Mouse (Mus musculus) embryonic facial prominence, embryonic 10.5 days (tissue): ENCODE results near the gene Gbp2b. TPM values are rescaled to one million over a fixed set of nuclear protein-coding genes. Genes with fewer than 3 reads are reported as not detected.
"Not testable (repeated sequence)": the region's sequence is repeated elsewhere in the genome, so short reads cannot be mapped to it uniquely, and the experiment has no call there.

Experiments
- DNase-seq: peaks from one replicate; pipeline ENCODE4 v3.0.0-alpha.2; 2017; ENCODE audit warnings: low spot score
- H3K27ac ChIP-seq: fragments of 300-500 bp; sonication (generic); replicated peaks from 2 replicates; pipeline ENCODE4 v1.5.1; 2016; ENCODE audit warnings: mild to moderate bottlenecking
- H3K27me3 ChIP-seq: fragments of 300-500 bp; sonication (generic); replicated peaks from 2 replicates; pipeline ENCODE4 v1.6.1; 2016; ENCODE audit warnings: low read depth, mild to moderate bottlenecking; ENCODE audit not compliant: poor library complexity, severe bottlenecking
- H3K36me3 ChIP-seq: fragments of 300-500 bp; sonication (generic); replicated peaks from 2 replicates; pipeline ENCODE4 v1.6.1; 2016; ENCODE audit warnings: mild to moderate bottlenecking, moderate library complexity
- H3K4me1 ChIP-seq: fragments of 300-500 bp; sonication (generic); 2 replicates; pipeline ENCODE4 v1.6.1; 2016
- H3K4me3 ChIP-seq: fragments of 300-500 bp; sonication (generic); 2 replicates; pipeline ENCODE4 v1.5.1; 2016; ENCODE audit warnings: mild to moderate bottlenecking, moderate library complexity
- H3K9me3 ChIP-seq: fragments of 300-500 bp; sonication (generic); 2 replicates; pipeline ENCODE4 v1.6.1; 2016; ENCODE audit warnings: mild to moderate bottlenecking
- WGBS: fragments of 180-500 bp; shearing (Covaris S2); methylation state at CpG from one replicate; pipeline ENCODE4 v1.1.7; 2016; 5-methylcytosine and 5-hydroxymethylcytosine counted together
- polyA plus RNA-seq: library from polyadenylated mRNA; unstranded; fragments of >200 nt; fragmentation: Nextera tagmentation; extraction: Ambion mirVana; gene quantifications from 2 replicates; pipeline ENCODE4 v1.2.1, GENCODE M21; 2016

The Gbp2b gene
- not detected in 2 replicates for polyA plus RNA-seq

GRCm38 (mm10) chr3:142594547-142594946 lies at the start of gene Gbp2b:
Gene Gbp2b, plus strand, starts transcription at chr3:142594847.
- H3K27ac ChIP-seq: no peak within 1 kb of the TSS
- no peaks in the 10 kb centered on the region for H3K27me3 ChIP-seq
- H3K36me3 ChIP-seq: no peaks in the 10 kb centered on the region
- no peaks in the 10 kb centered on the region for H3K4me1 ChIP-seq
- no peak within 1 kb of the TSS for H3K4me3 ChIP-seq
- no peak for DNase-seq
- 85% methylated on average over 1 of the region's 1 CpGs for WGBS
- H3K9me3 ChIP-seq: no peaks in the 10 kb centered on the region

- no peak overlapping the region for H3K27ac ChIP-seq
- no peaks in the 10 kb centered on the region for H3K36me3 ChIP-seq
- WGBS: 86% methylated on average over 3 of the region's 3 CpGs
- no peak overlapping the region for H3K4me3 ChIP-seq
- no peak for DNase-seq
- H3K9me3 ChIP-seq: no peaks in the 10 kb centered on the region
- H3K4me1 ChIP-seq: no peaks in the 10 kb centered on the region
- no peaks in the 10 kb centered on the region for H3K27me3 ChIP-seq
Measured at GRCm38 (mm10) chr3:142546690-142547089, 48.0 kb upstream of the Gbp2b start.

- no peak for DNase-seq
- no peaks in the 10 kb centered on the region for H3K36me3 ChIP-seq
Measured at GRCm38 (mm10) chr3:142550052-142550676, 44.5 kb upstream of the Gbp2b start.

GRCm38 (mm10) chr3:142554601-142555000 lies 40.0 kb upstream of the Gbp2b start:
- Histone ChIP-seq H3K36me3 (no peaks in the 10 kb centered on the region), H3K4me3 (no peak overlapping the region), H3K9me3 (no peaks in the 10 kb centered on the region), H3K4me1 (no peaks in the 10 kb centered on the region), H3K27ac (no peak overlapping the region), H3K27me3 (no peaks in the 10 kb centered on the region)
- no peak for DNase-seq
- 78% methylated on average over 1 of the region's 1 CpGs for WGBS

More at GRCm38 (mm10) chr3:142550052-142550676, 44.5 kb upstream of the Gbp2b start:
- no peaks in the 10 kb centered on the region for H3K4me1 ChIP-seq
- H3K27me3 ChIP-seq: no peaks in the 10 kb centered on the region
- no peaks in the 10 kb centered on the region for H3K9me3 ChIP-seq
- no peak overlapping the region for H3K27ac ChIP-seq
- no peak overlapping the region for H3K4me3 ChIP-seq
- WGBS: 80% methylated on average over 3 of the region's 3 CpGs

- 91% methylated on average over 11 of the region's 11 CpGs for WGBS
- DNase-seq: no peak
- Histone ChIP-seq H3K27ac (no peak overlapping the region), H3K36me3 (no peaks in the 10 kb centered on the region), H3K27me3 (no peaks in the 10 kb centered on the region), H3K4me1 (peaks cover 4% of the 10 kb centered on the region; the same call in 1 of the 2 replicates), H3K9me3 (no peaks in the 10 kb centered on the region), H3K4me3 (no peak overlapping the region)
Measured at GRCm38 (mm10) chr3:142555623-142556022, 39.0 kb upstream of the Gbp2b start.

- H3K4me3 ChIP-seq: peak within 1 kb of the TSS; percentile 42
- peak within 1 kb of the TSS; percentile 48; the same call in 1 of the 2 replicates for H3K27ac ChIP-seq
- no peaks in the 10 kb centered on the region for H3K9me3 ChIP-seq
- 31% methylated on average over 3 of the region's 3 CpGs for WGBS
- DNase-seq: no peak
- peaks cover 4% of the 10 kb centered on the region; the same call in 1 of the 2 replicates for H3K4me1 ChIP-seq
- H3K27me3 ChIP-seq: no peaks in the 10 kb centered on the region
- no peaks in the 10 kb centered on the region for H3K36me3 ChIP-seq
Measured at GRCm38 (mm10) chr3:142559632-142560228, 34.9 kb upstream of the Gbp2b start, which contains the start of gene Gbp3. Gene Gbp3, plus strand, starts transcription at chr3:142560026.

GRCm38 (mm10) chr3:142560296-142560948 lies 34.2 kb upstream of the Gbp2b start:
- peak overlapping the region; percentile 42 for H3K4me3 ChIP-seq
- peak; percentile 87 for DNase-seq
- no peaks in the 10 kb centered on the region for H3K27me3 ChIP-seq
- no peaks in the 10 kb centered on the region for H3K9me3 ChIP-seq
- 18% methylated on average over 12 of the region's 12 CpGs for WGBS
- no peaks in the 10 kb centered on the region for H3K36me3 ChIP-seq
- peaks cover 4% of the 10 kb centered on the region; the same call in 1 of the 2 replicates for H3K4me1 ChIP-seq
- H3K27ac ChIP-seq: no peak overlapping the region

GRCm38 (mm10) chr3:142561045-142561646 lies 33.5 kb upstream of the Gbp2b start:
- no peak overlapping the region for H3K4me3 ChIP-seq
- no peak overlapping the region for H3K27ac ChIP-seq
- no peaks in the 10 kb centered on the region for H3K36me3 ChIP-seq
- WGBS: 88% methylated on average over 14 of the region's 14 CpGs
- no peaks in the 10 kb centered on the region for H3K9me3 ChIP-seq
- peaks cover 4% of the 10 kb centered on the region; the same call in 1 of the 2 replicates for H3K4me1 ChIP-seq
- no peaks in the 10 kb centered on the region for H3K27me3 ChIP-seq
- no peak for DNase-seq

GRCm38 (mm10) chr3:142561666-142562065 lies 33.0 kb upstream of the Gbp2b start:
- 84% methylated on average over 7 of the region's 7 CpGs for WGBS
- Histone ChIP-seq H3K9me3 (no peaks in the 10 kb centered on the region), H3K27ac (no peak overlapping the region), H3K27me3 (no peaks in the 10 kb centered on the region), H3K4me1 (peaks cover 4% of the 10 kb centered on the region; the same call in 1 of the 2 replicates), H3K4me3 (no peak overlapping the region), H3K36me3 (no peaks in the 10 kb centered on the region)
- no peak for DNase-seq

GRCm38 (mm10) chr3:142567490-142567889 lies 27.2 kb upstream of the Gbp2b start:
- not testable (repeated sequence) for H3K27me3 ChIP-seq, H3K36me3 ChIP-seq, H3K4me3 ChIP-seq, H3K4me1 ChIP-seq, H3K27ac ChIP-seq, DNase-seq, H3K9me3 ChIP-seq
- WGBS: 80% methylated on average over 5 of the region's 5 CpGs

GRCm38 (mm10) chr3:142570738-142571137 lies 23.9 kb upstream of the Gbp2b start:
- no peaks in the 10 kb centered on the region for H3K36me3 ChIP-seq
- DNase-seq: no peak
- no peaks in the 10 kb centered on the region for H3K27me3 ChIP-seq
- WGBS: 91% methylated on average over 4 of the region's 4 CpGs
- H3K9me3 ChIP-seq: no peaks in the 10 kb centered on the region
- no peak overlapping the region for H3K4me3 ChIP-seq
- no peaks in the 10 kb centered on the region for H3K4me1 ChIP-seq
- no peak overlapping the region for H3K27ac ChIP-seq

GRCm38 (mm10) chr3:142577108-142577507 lies 17.5 kb upstream of the Gbp2b start:
- H3K4me1 ChIP-seq: no peaks in the 10 kb centered on the region
- no peak for DNase-seq

More at GRCm38 (mm10) chr3:142577108-142577507, 17.5 kb upstream of the Gbp2b start:
- Histone ChIP-seq H3K9me3 (no peaks in the 10 kb centered on the region), H3K4me3 (no peak overlapping the region), H3K27me3 (no peaks in the 10 kb centered on the region), H3K36me3 (no peaks in the 10 kb centered on the region), H3K27ac (no peak overlapping the region)
- WGBS: 91% methylated on average over 3 of the region's 3 CpGs
